Mouse (Mus musculus) embryonic facial prominence, embryonic 14.5 days (tissue): ENCODE measurements at regions not wholly inside any gene's neighbourhood (a gene's known extent, or its start where the extent isn't known, plus 50 kb on each side); places are given as distances from the start of the nearest gene placed in this dataset.

Source experiments
- ATAC-seq: fragments of 200-750 bp; cut with Nextera tagmentation; 2 replicates; pipeline ENCODE4 v1.8.0; 2017; ENCODE audit warnings: low read depth, moderate number of reproducible peaks, moderate TSS enrichment
- DNase-seq: peaks from one replicate; pipeline ENCODE4 v3.0.0-alpha.2; 2015; ENCODE audit warnings: low spot score
- H3K27ac ChIP-seq: fragments of 300-500 bp; sonication (generic); replicated peaks from 2 replicates; pipeline ENCODE4 v1.5.1; 2014; ENCODE audit warnings: low read depth, mild to moderate bottlenecking, low read length, moderate library complexity
- H3K27me3 ChIP-seq: fragments of 300-500 bp; sonication (generic); replicated peaks from 2 replicates; pipeline ENCODE4 v1.6.1; 2014; ENCODE audit warnings: low read length; ENCODE audit not compliant: control insufficient read depth, insufficient read depth
- H3K36me3 ChIP-seq: fragments of 300-500 bp; sonication (generic); 2 replicates; pipeline ENCODE4 v1.6.1; 2014; ENCODE audit warnings: low read length, mixed read lengths; ENCODE audit not compliant: control insufficient read depth, insufficient read depth
- H3K4me1 ChIP-seq: fragments of 300-500 bp; sonication (generic); 2 replicates; pipeline ENCODE4 v1.6.1; 2014; ENCODE audit warnings: antibody characterized with exemption, low read length; ENCODE audit not compliant: control insufficient read depth, insufficient read depth
- H3K4me2 ChIP-seq: fragments of 300-500 bp; sonication (generic); 2 replicates; pipeline ENCODE4 v1.6.1; 2014; ENCODE audit warnings: low read depth, mild to moderate bottlenecking, low read length, moderate library complexity, mixed read lengths
- H3K4me3 ChIP-seq: fragments of 300-500 bp; sonication (generic); 2 replicates; pipeline ENCODE4 v1.5.1; 2014; ENCODE audit warnings: low read depth, mild to moderate bottlenecking, low read length
- H3K9ac ChIP-seq: fragments of 300-500 bp; sonication (generic); 2 replicates; pipeline ENCODE4 v1.6.1; 2014; ENCODE audit warnings: low read depth, mild to moderate bottlenecking, low read length, moderate library complexity, mixed read lengths
- H3K9me3 ChIP-seq: fragments of 300-500 bp; sonication (generic); 2 replicates; pipeline ENCODE4 v1.6.1; 2016; ENCODE audit warnings: low read length; ENCODE audit not compliant: control insufficient read depth
- WGBS: fragments of 180-500 bp; shearing (Covaris S2); extraction: QIAGEN DNeasy Blood & Tissue Kit; methylation state at CpG from one replicate; pipeline ENCODE4 v1.1.7; 2014; 5-methylcytosine and 5-hydroxymethylcytosine counted together

DNA sequence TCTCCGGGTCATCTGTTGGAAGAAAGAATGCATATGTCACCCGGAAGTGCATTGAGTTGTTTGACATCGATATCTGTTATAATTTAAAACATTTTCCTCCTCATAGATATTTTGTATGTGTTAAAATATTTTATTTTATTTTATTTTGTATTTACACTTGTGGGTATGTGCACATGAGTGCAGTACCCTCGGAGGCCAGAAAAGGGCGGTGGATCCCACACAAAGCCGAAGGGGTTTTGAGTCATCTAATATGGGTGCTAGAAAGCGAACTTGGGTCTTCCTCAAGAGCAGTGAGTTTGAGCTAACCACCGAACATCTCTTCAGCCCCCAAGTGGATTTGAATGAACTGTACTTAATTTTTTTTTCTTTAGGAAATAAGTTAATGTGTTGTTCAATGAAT is 156.0 kb downstream of the Gm11011 start:
- 94% methylated on average over 8 of the region's 8 CpGs for WGBS
- DNase-seq (no peak), ATAC-seq (no peak)
- Histone ChIP-seq H3K9ac (no peak overlapping the region), H3K9me3 (no peaks in the 10 kb centered on the region), H3K36me3 (no peaks in the 10 kb centered on the region), H3K27ac (no peak overlapping the region), H3K4me3 (no peak overlapping the region), H3K27me3 (no peaks in the 10 kb centered on the region), H3K4me2 (no peak overlapping the region), H3K4me1 (peaks cover 6% of the 10 kb centered on the region; the same call in 1 of the 2 replicates)

DNA sequence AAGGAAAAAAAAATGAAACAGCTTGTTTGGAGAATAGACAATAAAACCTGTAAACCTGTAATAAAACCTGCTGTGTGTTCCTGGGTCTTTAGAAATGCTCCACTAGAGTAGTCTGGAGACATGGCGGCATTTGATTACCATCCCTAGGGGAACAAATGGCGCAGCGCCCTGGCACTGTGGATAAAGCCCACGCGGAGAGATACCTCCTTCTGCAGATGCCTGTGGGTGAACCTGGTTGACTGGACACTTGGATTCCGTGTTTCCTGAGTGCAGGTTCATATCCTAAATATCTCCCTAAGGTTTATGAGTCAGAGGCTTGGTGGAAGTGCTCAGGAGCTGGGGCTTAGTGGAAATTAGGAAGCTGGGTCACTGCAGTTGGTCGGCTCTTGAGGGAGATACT is 158.1 kb downstream of the Gm11011 start:
- Histone ChIP-seq H3K9ac (no peak overlapping the region), H3K4me3 (no peak overlapping the region), H3K4me2 (no peak overlapping the region), H3K36me3 (no peaks in the 10 kb centered on the region), H3K4me1 (peaks cover 13% of the 10 kb centered on the region; the same call in 1 of the 2 replicates), H3K9me3 (no peaks in the 10 kb centered on the region), H3K27ac (no peak overlapping the region), H3K27me3 (no peaks in the 10 kb centered on the region)
- ATAC-seq (no peak), DNase-seq (no peak)
- 90% methylated on average over 7 of the region's 7 CpGs for WGBS

DNA sequence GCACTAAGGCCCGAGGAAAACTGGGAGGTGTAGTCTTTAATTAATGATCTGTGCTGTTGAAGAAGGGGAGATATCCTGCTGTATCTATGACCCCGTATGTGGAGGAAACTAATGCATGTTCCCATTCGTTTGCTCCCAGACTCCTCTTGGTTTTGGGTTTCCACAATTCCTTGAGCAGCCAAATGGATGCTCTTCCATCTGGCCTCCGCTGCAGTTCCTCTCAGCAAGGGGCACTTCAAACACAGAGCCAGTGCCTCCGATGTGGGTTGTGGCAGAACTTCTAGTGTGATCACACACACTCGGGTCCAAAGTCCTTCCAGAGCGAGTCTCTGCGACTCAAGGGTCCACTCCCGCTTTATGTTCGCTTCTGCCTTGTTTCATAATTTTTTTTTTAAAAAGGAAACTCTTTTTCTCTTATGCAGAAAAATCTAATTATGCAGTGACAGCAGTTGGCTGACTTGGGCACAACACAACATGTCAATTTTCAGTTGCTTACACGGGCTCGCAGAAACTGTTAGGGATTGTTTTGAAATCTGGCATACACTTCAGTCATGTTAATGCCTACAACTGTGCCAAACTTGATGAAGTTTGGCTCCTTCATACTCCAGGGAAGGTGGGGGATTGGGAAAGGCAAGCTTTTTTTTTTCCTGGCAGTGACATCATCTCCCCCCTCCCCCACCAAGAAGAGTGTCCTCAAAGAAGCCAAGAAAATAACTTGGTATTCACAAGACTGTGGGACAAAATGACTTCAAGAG is 163.2 kb downstream of the Gm11011 start:
- DNase-seq (peak; percentile 56), ATAC-seq (no peak)
- H3K9ac ChIP-seq, result no peak overlapping the region
- peaks cover 18% of the 10 kb centered on the region; the same call in 1 of the 2 replicates for H3K4me1 ChIP-seq
- H3K9me3 ChIP-seq, result no peaks in the 10 kb centered on the region
- no peaks in the 10 kb centered on the region for H3K27me3 ChIP-seq
- no peak overlapping the region; the same call in 1 of the 2 replicates for H3K4me2 ChIP-seq
- H3K4me3 ChIP-seq, result no peak overlapping the region
- H3K27ac ChIP-seq, result peak overlapping the region; percentile 58
- no peaks in the 10 kb centered on the region for H3K36me3 ChIP-seq
- WGBS, result 66% methylated on average over 12 of the region's 12 CpGs

DNA sequence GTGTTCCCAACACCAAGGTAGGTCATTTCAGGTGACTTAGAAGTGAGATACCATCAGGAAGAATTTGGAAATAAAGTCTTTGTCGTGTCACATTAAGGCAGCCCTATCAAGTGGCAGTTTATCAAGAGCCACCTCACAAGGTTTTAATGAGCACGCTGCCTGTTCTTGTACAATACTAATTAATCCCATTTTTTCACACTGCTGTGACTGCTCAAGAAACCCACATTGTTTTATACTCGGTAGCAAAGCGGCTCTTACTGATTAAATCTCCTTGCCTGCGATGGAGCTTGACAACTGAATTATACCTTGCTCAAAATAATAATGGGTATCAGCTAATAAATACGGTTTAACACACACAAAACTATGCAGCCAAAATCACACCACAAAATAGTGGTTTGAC is 175.2 kb downstream of the Gm11011 start:
- no peak for DNase-seq
- H3K9ac ChIP-seq, result no peak overlapping the region
- ATAC-seq, result no peak
- H3K36me3 ChIP-seq, result no peaks in the 10 kb centered on the region
- no peaks in the 10 kb centered on the region for H3K4me1 ChIP-seq
- H3K27ac ChIP-seq, result no peak overlapping the region
- H3K4me2 ChIP-seq, result no peak overlapping the region
- H3K9me3 ChIP-seq, result no peaks in the 10 kb centered on the region
- 72% methylated on average over 6 of the region's 6 CpGs for WGBS
- no peak overlapping the region for H3K4me3 ChIP-seq
- H3K27me3 ChIP-seq, result no peaks in the 10 kb centered on the region

DNA sequence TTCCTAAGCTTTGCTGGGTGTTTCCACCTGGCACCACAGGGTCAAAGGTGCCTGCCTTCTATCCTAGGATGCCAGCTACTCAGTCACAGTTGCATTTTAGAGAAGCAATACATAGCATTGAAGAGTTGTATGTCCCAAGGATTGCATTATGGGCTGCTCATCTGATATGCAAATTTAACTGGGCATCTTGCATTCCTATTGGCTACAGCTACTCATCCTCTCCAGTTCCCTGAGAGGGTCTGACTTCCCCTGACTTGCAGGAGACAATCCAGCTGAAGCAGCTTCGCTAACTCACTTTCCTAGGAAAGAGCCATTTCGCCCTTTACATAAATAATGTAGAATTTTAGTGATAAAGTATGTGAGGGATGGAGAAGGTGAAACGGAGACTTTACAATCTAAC is 177.5 kb downstream of the Gm11011 start:
- 53% methylated on average over 3 of the region's 3 CpGs for WGBS
- DNase-seq, result no peak

DNA sequence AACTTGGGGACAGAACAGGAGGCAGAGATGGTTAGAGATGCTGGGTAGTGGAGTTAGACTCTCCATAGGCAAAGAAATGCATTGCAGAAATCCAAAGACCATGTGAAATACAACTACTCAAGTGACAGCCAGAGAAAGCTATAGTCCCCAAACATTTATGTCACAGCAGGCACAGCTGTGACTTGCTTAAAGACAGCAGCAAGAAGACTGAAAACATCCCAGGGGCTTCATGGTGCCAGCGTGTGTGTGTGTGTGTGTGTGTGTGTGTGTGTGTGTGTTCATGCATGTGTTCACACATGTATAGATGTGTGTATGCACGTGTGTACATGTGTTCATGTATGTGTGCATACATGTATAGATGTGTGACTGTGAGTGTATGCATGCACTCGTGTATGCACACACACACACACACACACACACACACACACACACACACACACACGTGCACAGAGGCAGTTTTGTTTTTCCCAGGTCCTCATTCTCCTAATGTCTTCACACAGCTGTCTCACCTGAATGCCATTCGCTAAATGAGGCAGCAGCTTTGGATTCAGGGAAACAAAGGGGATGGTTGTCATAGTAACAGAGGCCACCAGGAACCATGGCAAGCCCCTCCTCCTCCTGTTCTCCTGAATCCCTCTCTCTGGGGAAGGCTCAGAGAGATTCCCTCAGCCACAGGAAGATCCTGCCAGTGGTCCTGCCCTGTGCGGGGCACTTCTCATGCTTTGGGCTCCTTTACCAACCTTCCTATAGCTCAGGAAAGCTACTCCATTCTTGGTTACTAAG is 182.4 kb downstream of the Gm11011 start:
- Histone ChIP-seq H3K9me3 (no peaks in the 10 kb centered on the region), H3K4me2 (no peak overlapping the region), H3K9ac (no peak overlapping the region), H3K27ac (no peak overlapping the region), H3K4me1 (0 out of 2 replicates have a peak, but pooled peaks cover 3% of the 10 kb centered on the region), H3K4me3 (no peak overlapping the region), H3K27me3 (no peaks in the 10 kb centered on the region), H3K36me3 (no peaks in the 10 kb centered on the region)
- ATAC-seq (peak; percentile 88), DNase-seq (peak; percentile 84)
- WGBS, result 27% methylated on average over 6 of the region's 6 CpGs

More for the DNA sequence above, 177.5 kb downstream of the Gm11011 start:
- H3K27ac ChIP-seq, result no peak overlapping the region
- H3K4me2 ChIP-seq, result no peak overlapping the region
- no peaks in the 10 kb centered on the region for H3K36me3 ChIP-seq
- H3K4me1 ChIP-seq, result 0 out of 2 replicates have a peak, but pooled peaks cover 3% of the 10 kb centered on the region
- ATAC-seq, result no peak
- H3K9me3 ChIP-seq, result no peaks in the 10 kb centered on the region
- H3K4me3 ChIP-seq, result no peak overlapping the region
- H3K9ac ChIP-seq, result no peak overlapping the region
- no peaks in the 10 kb centered on the region for H3K27me3 ChIP-seq

DNA sequence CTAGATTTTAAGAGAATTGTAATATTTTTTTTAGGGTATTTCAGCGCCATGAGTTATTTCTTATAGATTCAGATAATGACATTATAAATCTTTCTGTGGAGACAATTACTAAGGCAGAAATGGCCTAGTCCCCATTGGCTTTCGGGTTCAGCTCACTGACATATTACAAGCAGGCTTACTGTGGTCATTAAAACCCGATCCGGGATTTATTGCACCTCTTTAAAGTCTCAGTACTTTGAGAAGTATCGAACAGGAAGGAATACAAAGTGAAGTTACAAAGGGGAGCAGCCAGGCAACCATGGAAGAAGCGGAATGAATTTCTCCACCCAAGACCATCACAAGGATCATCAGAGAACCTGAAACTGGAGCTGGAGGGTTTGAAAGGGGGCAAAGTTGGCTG is 189.8 kb downstream of the Gm11011 start:
- Histone ChIP-seq H3K27ac (no peak overlapping the region), H3K4me2 (no peak overlapping the region), H3K27me3 (no peaks in the 10 kb centered on the region), H3K36me3 (no peaks in the 10 kb centered on the region), H3K9ac (no peak overlapping the region), H3K4me1 (no peaks in the 10 kb centered on the region), H3K9me3 (no peaks in the 10 kb centered on the region), H3K4me3 (no peak overlapping the region)
- WGBS, result 78% methylated on average over 6 of the region's 6 CpGs
- DNase-seq (no peak), ATAC-seq (no peak)

DNA sequence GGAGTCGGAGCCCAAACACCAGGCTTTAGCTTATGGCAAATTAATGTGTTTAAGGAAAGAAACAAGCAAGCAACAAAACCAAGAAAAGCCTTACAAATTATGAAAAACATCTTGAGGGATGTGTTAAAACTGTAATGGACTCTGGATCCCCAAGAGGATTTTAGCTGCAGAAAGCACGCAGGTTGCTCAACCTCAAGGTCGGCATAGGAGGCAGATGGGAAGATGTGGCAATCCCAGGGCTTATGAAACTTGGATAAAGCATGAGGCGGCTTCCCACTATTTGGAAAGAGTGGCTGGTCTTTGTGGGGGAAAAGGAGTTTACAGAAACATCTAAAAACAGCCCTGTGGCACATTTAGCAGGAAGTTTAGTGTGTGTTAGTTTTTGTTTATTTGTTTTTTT is 190.5 kb downstream of the Gm11011 start:
- H3K9me3 ChIP-seq, result no peaks in the 10 kb centered on the region
- 77% methylated on average over 4 of the region's 4 CpGs for WGBS
- H3K4me3 ChIP-seq, result no peak overlapping the region
- H3K4me2 ChIP-seq, result no peak overlapping the region
- ATAC-seq (no peak), DNase-seq (no peak)
- H3K9ac ChIP-seq, result no peak overlapping the region
- H3K4me1 ChIP-seq, result no peaks in the 10 kb centered on the region
- H3K36me3 ChIP-seq, result no peaks in the 10 kb centered on the region
- H3K27me3 ChIP-seq, result no peaks in the 10 kb centered on the region
- no peak overlapping the region for H3K27ac ChIP-seq
